Mouse (Mus musculus) embryo, embryonic 10.5 days (tissue): ENCODE results near the gene Prdm1.

Experiments used
- DNase-seq: peaks from one replicate; pipeline ENCODE4 v3.0.0-alpha.2; 2015; ENCODE audit warnings: low spot score

The Prdm1 gene

DNA sequence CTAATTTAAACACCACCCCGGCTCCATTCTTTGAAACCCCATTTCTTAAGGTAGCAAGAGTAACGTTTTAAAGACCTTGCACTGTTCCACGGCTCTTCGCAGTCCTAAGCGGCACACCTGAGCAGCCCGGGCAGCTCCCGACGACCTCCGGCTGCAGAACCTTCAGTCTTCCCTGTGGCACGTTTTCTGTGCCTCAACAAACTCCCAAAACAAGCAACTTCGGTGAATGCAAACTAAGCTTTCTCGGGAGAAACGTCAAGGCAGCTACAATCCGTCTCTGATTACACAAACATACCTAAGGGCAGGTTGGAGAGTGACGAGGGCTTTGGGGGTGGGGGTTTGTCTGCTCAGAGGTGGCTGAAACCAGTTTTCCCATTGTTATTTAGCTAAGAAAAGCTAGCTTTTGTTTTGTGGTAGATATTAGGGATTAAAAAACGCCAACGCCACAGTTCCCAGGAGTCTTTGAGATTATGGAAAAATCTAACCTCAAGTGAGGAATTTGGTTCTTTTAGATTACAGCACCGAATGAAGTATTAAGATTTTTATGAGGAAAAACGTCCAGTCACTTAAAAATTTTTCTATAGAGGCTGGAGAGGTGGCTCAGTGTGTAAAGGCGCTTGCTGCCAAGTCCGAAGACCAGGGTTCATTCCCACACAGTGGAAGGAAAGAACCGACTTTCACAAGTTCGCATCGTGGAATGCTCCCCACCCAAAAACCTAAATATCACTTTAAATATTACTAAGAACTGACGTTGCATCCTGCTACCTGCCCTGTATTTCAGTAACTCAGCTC, at the start of gene Prdm1:
Gene Prdm1, minus strand, starts transcription at position 211 of the 792 bp plus-strand sequence.
- DNase-seq = no peak

DNA sequence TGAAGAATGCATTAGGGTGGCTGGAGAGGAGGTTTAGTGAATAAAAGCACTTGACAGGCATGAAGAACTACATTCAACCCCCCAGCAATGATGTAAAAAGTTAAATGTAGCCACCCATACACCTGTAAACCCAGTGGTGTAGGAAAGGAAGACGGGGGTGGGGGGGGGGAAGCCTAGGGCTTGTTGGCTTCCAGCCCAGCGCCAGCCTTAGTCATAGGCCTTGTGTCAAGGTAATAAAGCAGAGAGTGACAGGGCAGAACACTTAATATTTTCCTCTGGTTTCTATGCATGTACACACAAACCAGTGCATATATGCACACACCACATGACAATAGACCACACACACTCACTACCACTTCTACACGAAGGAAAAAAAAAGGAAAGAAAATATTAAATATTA, 37.7 kb upstream of the Prdm1 start:
- DNase-seq = no peak

- DNase-seq = no peak
These were observed 36.8 kb upstream of the Prdm1 start for GRCm38 (mm10) chr10:44565109-44565508.

DNA sequence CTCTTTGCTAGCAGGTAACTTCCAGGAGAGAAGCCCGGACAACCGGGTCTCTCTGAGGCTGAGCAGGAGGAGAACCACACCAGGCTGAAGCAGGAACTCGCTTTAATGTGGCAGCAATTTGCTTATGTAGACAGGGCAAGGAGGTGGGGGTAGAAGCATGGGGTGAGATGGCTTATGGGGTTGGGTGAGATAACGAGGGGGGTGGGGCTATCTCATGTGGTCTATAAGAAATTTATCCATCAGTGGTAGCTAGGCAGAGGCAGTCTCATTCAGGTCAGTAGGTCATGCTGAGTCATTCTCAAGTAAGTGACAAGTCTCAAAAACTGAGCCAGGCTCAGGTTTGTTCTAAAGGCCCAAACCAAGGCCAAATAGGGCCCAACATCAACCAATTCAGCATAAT, 28.5 kb upstream of the Prdm1 start:
- DNase-seq = no peak

GRCm38 (mm10) chr10:44555317-44555716, 27.0 kb upstream of the Prdm1 start:
- DNase-seq = no peak

DNA sequence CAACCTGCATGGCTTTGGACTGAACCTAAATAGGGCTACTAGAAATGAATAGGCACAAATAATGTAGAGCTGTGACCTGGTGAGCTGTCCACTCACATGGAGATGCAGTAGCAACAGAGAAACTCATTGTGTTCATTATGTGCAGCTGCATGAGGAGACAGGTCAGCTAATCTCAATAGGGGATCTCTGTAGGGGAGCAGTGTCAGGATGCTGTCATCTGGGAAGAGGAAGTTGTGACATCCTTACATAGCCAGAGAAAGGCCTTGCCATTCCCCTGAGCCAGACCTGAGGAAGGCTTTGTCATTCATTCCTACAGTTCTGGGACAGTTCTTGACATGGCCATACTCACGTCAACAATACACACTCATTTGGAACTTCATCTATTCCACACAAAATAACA, 25.3 kb upstream of the Prdm1 start:
- no peak for DNase-seq

- DNase-seq = no peak
These were observed 10.8 kb upstream of the Prdm1 start for GRCm38 (mm10) chr10:44539033-44539578.

DNA sequence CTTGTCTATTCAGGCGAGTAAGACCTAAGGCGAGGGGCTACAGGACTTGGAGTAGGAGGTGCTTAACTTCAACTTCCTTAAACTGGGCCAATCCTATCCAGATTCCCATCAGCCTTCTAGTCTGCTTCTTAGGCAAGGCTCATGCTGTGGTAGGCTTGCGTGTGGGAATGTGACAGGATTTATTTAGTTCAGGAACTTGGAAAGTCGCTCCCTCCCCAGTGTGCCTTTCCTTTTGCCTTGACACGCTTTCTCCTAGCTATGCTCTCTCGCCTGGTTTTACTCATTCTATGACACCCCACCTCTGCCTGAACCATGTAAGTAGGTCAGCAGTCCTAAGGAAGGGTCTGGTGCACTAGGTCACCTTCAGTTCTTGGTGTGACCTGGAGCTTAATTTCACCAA, 9.8 kb upstream of the Prdm1 start:
- DNase-seq = no peak

GRCm38 (mm10) chr10:44530067-44530360, 1.7 kb upstream of the Prdm1 start:
- no peak for DNase-seq

- peak; percentile 92 for DNase-seq
These were observed 1.1 kb upstream of the Prdm1 start for GRCm38 (mm10) chr10:44529218-44530066.

- no peak for DNase-seq
These were observed 650 bp downstream of the Prdm1 start for GRCm38 (mm10) chr10:44527651-44528050.

DNA sequence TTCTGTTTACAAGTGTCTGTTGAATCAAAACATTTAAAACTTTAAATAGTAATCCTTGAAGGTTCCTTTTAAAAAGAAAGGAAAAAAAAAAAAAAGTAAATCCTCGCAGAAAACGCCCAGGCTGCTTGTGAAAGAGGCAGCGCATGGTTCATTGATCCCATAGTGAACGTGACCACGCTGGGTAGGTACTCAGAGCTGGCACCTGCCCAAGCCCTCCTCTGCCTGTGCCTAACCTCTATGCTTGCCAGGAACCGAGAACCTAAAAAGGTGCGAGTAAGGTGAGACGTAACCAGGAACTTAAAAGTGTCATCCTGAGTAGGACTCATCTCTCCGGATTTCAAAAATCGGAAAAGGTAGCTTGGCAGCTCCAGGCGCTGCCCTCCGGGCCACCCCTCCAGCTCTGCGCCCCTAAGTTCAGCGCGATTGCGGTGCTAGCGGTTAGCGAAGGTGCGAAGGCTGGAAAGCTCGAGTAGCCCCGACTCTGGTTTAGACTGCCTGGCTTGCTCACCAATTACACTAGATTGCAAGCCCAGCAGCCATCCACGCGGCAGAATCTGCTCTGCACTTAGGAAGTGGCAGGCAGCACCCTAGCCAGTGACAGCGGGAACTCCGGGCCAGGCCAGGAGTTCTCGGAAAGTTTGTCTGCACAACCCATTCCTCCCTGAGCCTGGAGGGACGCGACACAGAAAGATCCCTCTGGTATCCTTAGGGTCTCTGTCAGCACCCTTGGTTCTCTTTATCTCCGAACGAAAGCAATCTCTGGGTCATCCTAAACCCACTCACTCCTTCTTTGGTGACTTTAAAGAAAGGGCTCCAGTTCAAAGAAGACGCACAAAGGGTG, 1.3 kb downstream of the Prdm1 start:
- peak; percentile 70 for DNase-seq

DNA sequence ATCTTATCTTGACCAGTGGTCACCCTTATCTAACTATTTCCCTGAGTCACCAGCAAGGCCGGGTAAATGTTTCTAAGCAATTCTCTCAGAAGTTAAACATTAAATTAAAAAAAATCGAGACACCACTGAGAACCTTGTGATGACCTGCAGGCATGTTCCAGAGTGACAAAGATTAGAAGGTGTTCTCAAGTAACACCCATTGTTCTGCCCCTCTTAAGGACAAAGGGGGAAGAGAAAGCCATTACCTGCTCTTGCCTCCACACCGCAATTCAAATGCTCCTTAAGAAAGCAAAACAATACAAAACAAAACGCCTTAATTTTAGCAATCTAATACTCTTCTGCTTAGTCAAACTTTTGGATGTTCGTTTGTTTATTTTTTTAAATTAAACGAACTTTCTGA, 8.1 kb downstream of the Prdm1 start:
- no peak for DNase-seq

GRCm38 (mm10) chr10:44518631-44519030, 9.7 kb downstream of the Prdm1 start:
- DNase-seq = no peak

- no peak for DNase-seq
These were observed 15.2 kb downstream of the Prdm1 start for GRCm38 (mm10) chr10:44513108-44513507.

DNA sequence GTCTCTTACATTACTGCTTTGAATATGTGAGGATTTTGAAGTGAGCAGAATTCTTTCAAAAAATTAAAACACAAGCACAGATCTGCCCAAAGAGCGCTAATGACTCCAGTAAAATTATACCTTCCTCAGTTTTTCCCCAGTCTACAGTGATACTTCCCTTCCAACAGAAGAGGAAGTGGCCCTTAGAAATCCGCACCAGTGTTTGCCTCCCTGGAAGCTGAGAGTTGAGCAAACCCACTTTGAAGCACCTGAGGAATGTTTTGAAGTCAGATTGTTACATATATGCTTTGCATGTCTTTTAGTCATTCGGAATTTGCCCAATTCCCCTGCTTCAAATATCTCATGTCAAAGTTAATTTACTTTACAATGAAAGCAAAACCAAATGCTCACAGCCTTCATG, 17.3 kb downstream of the Prdm1 start:
- no peak for DNase-seq

DNA sequence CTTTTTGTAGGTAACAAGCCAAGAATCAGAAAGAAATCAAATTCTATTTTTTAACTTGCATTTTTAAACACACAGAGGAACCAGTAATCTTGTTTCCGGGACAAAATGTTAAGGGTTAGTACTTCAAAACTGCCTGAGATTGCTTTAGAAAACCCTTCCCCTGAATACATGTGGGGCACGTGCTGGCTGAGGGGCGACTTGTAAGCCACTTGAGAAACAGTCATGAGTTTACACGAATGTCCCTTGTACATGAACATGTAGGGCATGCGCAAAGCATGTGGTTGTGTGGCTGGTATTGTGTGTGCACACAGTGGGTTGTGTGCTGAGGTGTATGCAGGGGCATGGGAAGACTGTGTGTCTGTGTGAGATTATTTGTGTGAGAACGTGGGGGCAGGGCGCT, 19.7 kb downstream of the Prdm1 start:
- DNase-seq = no peak

DNA sequence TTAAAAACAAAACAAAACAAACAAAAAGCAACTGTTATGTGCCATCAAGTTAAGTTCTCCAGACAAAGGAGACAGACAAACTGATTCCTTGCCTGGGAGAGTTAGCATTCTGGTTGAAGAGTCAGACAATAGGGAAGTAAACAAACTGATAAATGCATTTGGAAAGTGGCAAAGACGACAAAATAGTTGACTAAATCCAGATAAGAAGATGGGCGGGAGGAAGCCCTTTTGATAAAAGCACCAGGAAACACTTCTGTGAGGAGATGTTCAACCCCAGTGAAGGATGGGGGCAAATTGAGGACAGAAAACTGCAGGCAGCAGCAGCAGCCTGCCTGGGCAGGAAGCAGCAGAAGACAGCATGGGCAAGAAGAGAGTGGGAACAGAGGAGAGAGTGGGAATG, 20.3 kb downstream of the Prdm1 start:
- DNase-seq = no peak

GRCm38 (mm10) chr10:44502891-44503290, 25.4 kb downstream of the Prdm1 start:
- DNase-seq = no peak

- DNase-seq = peak; percentile 49
These were observed 28.3 kb downstream of the Prdm1 start for GRCm38 (mm10) chr10:44499897-44500519.

DNA sequence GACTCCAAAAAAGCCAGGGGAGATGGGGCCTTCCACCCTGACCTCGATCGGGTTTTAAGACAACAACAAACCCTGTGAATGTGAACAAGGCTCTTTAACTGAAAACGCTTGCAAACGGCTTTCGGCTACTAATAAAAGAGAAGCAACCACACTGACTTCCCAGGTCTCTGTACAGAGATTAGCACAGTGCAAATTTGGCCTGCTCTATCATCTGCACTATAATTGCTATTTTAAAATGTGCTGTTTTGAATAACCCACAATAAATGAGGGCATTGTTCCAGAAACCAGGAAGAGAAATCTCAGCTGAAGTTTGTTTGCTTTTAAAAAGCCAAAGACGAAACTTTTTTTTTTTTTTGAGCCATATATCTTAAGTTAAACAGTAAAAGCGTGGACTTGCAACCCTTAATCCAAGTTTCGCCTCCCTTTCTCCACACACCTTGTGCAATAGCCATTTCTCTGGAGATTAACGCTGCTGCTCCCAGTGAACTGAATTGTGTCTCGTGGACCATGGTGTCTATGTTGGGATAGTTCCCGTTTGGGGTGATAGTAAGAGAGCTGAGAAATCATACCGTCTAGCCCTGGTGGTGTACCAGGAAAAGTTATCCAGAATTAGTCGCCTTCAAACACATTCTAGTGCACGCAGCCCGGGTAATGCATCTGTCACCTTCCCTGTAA, 34.3 kb downstream of the Prdm1 start:
- DNase-seq = no peak
